Mouse (Mus musculus) E14TG2a.4 (cell line): ENCODE data around the gene Rps10.

Experiments
- CTCF ChIP-seq: conservative IDR thresholded peaks from 2 replicates; pipeline ENCODE4 v1.5.1; 2014; ENCODE audit warnings: low read length
- POU5F1 ChIP-seq: IDR thresholded peaks from 2 replicates; pipeline ENCODE4 v1.6.1; 2014; ENCODE audit warnings: low read length, borderline replicate concordance

DNA sequence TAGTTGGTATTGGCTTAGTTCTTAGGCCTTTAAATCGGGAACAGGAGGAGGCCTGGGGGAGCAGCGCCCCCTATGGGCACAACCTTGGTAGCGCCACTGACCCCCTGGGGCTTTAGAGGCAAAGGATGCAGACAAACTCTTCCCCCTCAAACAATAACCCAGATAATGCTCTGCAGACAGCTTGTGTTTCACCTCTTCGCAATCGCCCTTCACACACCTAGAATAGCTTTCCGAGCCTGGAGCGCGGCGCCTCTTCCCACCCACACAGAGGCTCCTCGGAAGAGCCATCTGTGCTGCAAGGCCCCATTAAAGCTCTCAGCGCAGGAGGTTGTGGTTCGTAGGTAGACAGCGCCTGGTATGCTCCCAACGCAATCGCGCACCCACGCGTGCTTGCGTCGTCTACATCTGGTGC is 2.5 kb upstream of the Rps10 start:
- peak; percentile 87 for TF ChIP-seq CTCF
- TF ChIP-seq POU5F1: no peak
